Mouse (Mus musculus) layer of hippocampus, adult 6 months (tissue): Measurements from ENCODE around the gene Cct3. TPM values are rescaled to one million over a fixed set of nuclear protein-coding genes. Genes with fewer than 3 reads are reported as not detected.

Experiments
- long read RNA-seq, 2 experiments: library from polyadenylated mRNA; unstranded; transcript quantifications; one replicate each; pipeline ENCODE4 v2.0.0; 2019 to 2020
- polyA plus RNA-seq: library from polyadenylated mRNA; unstranded; fragments of <200 nt; fragmentation: Nextera tagmentation; gene quantifications from 2 replicates; pipeline ENCODE4 v1.2.3, GENCODE M21; 2021

Gene Cct3
- polyA plus RNA-seq: 205 and 208 TPM in 2 replicates
- long read RNA-seq, experiment 1, transcript Cct3-201 (14 exons, 1,977 nt): major isoform, 253 of 310 reads
- long read RNA-seq, experiment 1, transcript Cct3-203 (2 exons, 472 nt): minor isoform, 5 of 310 reads
- long read RNA-seq, experiment 1, partial matches to known transcripts: 46 of 310 reads
- long read RNA-seq, experiment 1, other reads (novel, unspliced or antisense): 5 of 310 reads
- long read RNA-seq, experiment 2, transcript Cct3-201 (14 exons, 1,977 nt): major isoform, 851 of 887 reads
- long read RNA-seq, experiment 2, partial matches to known transcripts: 14 of 887 reads
- long read RNA-seq, experiment 2, other reads (novel, unspliced or antisense): 19 of 887 reads

DNA sequence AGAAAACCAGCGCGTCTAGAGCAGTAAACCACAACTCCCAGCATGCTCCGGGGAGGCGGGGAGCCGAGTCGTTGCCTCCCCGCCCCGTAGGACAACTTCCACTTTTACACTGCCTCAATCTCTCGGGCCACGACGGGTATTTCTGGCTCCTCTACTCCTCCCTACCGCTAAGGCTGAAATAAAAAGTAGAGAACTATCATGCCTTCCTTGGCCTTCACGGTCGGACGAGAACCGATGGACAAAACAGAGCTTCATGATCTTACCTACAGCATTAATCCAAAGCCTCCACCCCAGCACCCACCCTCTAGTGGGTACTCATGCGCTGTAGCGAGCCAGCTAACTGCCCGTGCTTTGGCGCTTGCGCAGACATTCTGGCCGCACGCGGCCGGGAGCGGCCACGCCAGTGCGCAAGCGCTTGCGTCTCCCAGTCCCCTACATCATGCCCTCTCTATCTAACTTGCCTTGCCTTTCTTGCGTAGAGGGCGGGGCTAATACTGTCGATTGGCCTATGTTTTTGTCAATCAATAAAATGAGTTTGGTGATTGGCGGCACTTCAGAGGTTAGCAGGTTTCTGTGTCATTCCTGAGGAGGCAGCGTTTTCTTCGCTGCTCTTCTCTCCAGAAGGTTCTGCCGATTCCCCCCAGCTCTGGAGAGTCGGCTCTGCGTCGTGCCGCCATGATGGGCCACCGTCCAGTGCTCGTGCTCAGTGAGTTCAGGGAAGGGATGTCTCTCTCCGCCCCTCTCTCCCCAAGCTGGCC is at the start of gene Cct3, which contains the start of gene Tsacc:
Gene Cct3 (plus strand): TSS at position 556 of the 758 bp plus-strand sequence.
Gene Tsacc (minus strand): TSS at position 439 of the 758 bp plus-strand sequence.

DNA sequence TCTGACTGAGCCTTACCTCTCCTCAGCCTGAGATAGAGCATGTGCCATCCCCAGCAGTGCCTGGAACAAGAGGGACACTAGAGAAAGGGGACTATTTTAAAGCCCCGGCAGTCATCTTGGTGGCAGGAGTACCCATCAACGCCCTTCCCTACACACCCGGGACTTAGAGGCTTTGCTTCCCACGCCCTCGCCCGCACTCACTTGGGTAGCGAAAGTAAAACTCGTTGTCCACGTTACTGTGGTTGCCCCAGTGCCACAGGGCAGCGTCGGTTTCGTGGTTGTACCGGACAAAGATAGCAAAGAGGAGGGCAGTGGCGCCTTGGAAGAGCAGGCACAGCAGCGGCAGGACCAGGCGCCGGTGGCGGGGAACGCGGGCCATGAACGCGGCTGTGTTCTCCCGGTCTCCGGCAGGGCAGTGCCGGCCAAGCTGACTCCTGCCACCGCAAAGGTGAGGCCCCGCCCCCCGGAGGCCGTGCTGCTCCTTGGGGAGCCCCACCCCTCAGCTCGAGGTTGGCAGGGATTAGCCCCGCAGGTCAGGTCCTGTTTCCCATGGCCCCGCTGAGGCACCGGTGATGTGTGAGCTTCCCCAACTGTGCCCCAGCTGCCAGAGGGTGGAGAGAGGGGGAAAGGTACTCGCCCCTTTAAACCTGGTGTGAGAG is 42.5 kb upstream of the Cct3 start, which contains the start of gene Rhbg:
Gene Rhbg (minus strand): TSS at position 442 of the 659 bp plus-strand sequence.

GRCm38 (mm10) chr3:88287110-88287509 is 9.8 kb upstream of the Cct3 start, which contains the start of gene Gm38392:
Gm38392 (minus strand) TSS chr3:88287210.

GRCm38 (mm10) chr3:88324951-88325405 is 28.1 kb downstream of the Cct3 start, which contains the start of gene Glmp:
Glmp (plus strand) TSS chr3:88325023.

DNA sequence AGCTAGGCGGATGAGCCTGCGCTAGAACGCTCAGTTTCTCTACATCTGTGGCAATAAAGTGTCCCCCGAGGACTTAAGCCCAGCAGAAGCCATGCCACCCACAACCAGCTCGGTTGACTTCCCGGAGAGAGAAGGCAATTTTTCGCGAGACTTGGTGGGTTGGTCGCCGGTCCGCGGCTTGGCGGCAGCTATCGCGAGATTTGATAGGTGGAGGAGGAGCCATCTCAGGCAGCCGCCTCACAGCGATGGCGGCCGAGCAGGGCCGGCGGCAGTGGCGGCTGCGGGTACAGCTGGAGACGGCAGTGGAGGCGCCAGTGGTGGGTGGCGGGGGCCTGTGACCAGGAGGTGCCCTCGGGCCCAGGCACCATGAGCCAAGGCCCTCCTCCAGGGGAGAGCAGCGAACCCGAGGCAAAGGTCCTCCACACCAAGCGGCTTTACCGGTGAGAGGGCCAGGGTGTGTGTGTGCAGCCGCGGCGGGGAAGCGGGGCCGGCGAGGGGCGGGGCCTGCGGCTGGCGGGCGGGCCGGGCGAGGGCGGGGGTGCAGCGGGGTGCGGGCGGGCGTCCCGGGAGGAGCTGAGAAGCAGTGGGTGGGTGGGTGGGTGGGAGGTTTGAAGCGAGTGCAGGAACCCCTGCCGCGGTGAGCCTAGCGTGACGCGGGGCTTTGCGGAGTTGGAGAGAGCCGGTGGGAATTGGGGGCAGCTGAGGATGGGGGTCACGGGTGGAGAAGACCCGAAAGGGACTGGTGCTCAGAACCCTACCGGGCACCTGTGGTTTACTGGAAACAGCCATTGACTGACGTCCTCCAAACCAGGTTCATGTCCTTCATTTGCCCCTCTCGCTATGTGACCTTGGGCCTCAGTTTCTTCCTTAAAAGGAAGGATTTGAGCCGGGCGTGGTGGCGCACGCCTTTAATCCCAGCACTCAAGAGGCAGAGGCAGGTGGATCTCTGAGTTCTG is 39.4 kb downstream of the Cct3 start, which contains the start of the genes Tmem79 and Smg5:
Gene Tmem79 (minus strand): TSS at position 91 of the 956 bp plus-strand sequence.
Gene Smg5 (plus strand): TSS at position 203 of the 956 bp plus-strand sequence.

DNA sequence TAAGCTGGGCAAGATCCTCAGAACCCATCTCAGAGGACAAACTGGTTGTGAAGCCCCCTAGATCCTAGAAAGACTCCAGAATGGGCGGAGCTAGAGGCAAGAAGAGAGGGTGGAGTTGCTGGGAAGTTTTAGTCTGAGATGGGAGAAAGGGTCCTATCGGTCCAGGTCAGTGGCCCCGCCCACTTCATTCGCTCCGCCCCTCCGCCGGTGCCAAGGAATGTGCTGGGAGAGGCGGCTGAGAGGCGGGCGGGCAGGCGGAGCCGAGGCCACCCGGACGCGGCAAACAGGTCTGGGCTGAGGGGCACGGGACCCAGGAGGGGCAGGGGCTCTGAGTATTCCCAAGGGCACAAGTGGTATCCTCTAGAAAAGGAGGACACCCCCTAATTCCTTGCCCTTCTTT is 67.4 kb downstream of the Cct3 start, which contains the start of gene Paqr6:
Gene Paqr6 (plus strand): TSS at position 248 of the 400 bp plus-strand sequence.

Other genes with a start within 250 kb of the Cct3 start
- gene Naxe, start 238.6 kb upstream of the Cct3 start, polyA plus RNA-seq: 237 TPM in 2 replicates
- gene Ttc24, start 218.8 kb upstream of the Cct3 start, polyA plus RNA-seq: not detected in 2 replicates
- 0.15 and 0.16 TPM in 2 replicates for gene Iqgap3, start 215.1 kb upstream of the Cct3 start, polyA plus RNA-seq
- 62.2 and 79.5 TPM in 2 replicates for gene Mef2d, start 154.7 kb upstream of the Cct3 start, polyA plus RNA-seq
- gene Rhbg, start 42.4 kb upstream of the Cct3 start, polyA plus RNA-seq: 0.11 TPM in 1 of 2 replicates, not detected in the other
- gene Gm38392, start 9.9 kb upstream of the Cct3 start, polyA plus RNA-seq: 0.10 TPM in 1 of 2 replicates, not detected in the other
- gene Tsacc, start 117 bp upstream of the Cct3 start, polyA plus RNA-seq: 3.9 and 4.6 TPM in 2 replicates
- gene Glmp, start 27.9 kb downstream of the Cct3 start, polyA plus RNA-seq: 180 and 195 TPM in 2 replicates
- 0.83 and 0.92 TPM in 2 replicates for gene Tmem79, start 39.0 kb downstream of the Cct3 start, polyA plus RNA-seq
- gene Smg5, start 39.1 kb downstream of the Cct3 start, polyA plus RNA-seq: 5.1 and 6.5 TPM in 2 replicates
- gene Paqr6, start 67.5 kb downstream of the Cct3 start, polyA plus RNA-seq: 18.9 and 21.1 TPM in 2 replicates
- gene Bglap3, start 75.6 kb downstream of the Cct3 start, polyA plus RNA-seq: not detected in 2 replicates
- not detected in 2 replicates for gene Bglap2, start 81.6 kb downstream of the Cct3 start, polyA plus RNA-seq
- 0.48 TPM in 1 of 2 replicates, not detected in the other for gene Bglap, start 87.3 kb downstream of the Cct3 start, polyA plus RNA-seq
- gene Pmf1, start 113.2 kb downstream of the Cct3 start, polyA plus RNA-seq: 6.6 and 7.3 TPM in 2 replicates
- 40.4 and 41.6 TPM in 2 replicates for gene Slc25a44, start 128.0 kb downstream of the Cct3 start, polyA plus RNA-seq
- gene Sema4a, start 164.1 kb downstream of the Cct3 start, polyA plus RNA-seq: 9.7 and 10.8 TPM in 2 replicates
- gene Lmna, start 212.8 kb downstream of the Cct3 start, polyA plus RNA-seq: 38.9 and 42.1 TPM in 2 replicates
- gene Mex3a, start 235.3 kb downstream of the Cct3 start, polyA plus RNA-seq: 0.19 and 0.24 TPM in 2 replicates